Mouse (Mus musculus) ES-Bruce4 (cell line): ENCODE measurements around the gene Zdhhc5. TPM values are rescaled to one million over a fixed set of nuclear protein-coding genes. Genes with fewer than 3 reads are reported as not detected.

Experiments
- H3K27ac ChIP-seq: 2 replicates; pipeline ENCODE4 v1.5.1; 2012; ENCODE audit warnings: low read length, inconsistent platforms; ENCODE audit not compliant: insufficient read depth
- H3K27me3 ChIP-seq: 2 replicates; pipeline ENCODE4 v1.6.1; 2012; ENCODE audit warnings: mild to moderate bottlenecking, low read length, inconsistent platforms; ENCODE audit not compliant: control insufficient read depth, poor library complexity, insufficient read depth, severe bottlenecking
- H3K36me3 ChIP-seq: 2 replicates; pipeline ENCODE4 v1.6.1; 2012; ENCODE audit warnings: inconsistent platforms, mild to moderate bottlenecking, low read length, moderate library complexity; ENCODE audit not compliant: control insufficient read depth, poor library complexity, insufficient read depth, severe bottlenecking
- H3K4me1 ChIP-seq: one replicate; pipeline ENCODE4 v1.8.1; 2011; ENCODE audit warnings: low read length; ENCODE audit not compliant: control insufficient read depth, insufficient read depth
- H3K4me3 ChIP-seq: 2 replicates; pipeline ENCODE4 v1.5.1; 2011; ENCODE audit warnings: low read depth, mild to moderate bottlenecking, low read length
- H3K9ac ChIP-seq: 2 replicates; pipeline ENCODE4 v1.6.1; 2012; ENCODE audit warnings: low read depth, mild to moderate bottlenecking, inconsistent platforms; ENCODE audit not compliant: poor library complexity, severe bottlenecking
- H3K9me3 ChIP-seq: replicated peaks from 2 replicates; pipeline ENCODE4 v1.6.1; 2012; ENCODE audit warnings: mild to moderate bottlenecking, low read length, inconsistent platforms; ENCODE audit not compliant: control insufficient read depth, poor library complexity, insufficient read depth, severe bottlenecking
- CTCF ChIP-seq: IDR thresholded peaks from one replicate; pipeline ENCODE4 v1.8.1; 2011; ENCODE audit warnings: low read depth, low read length
- EP300 ChIP-seq: IDR thresholded peaks from 2 replicates; pipeline ENCODE4 v1.6.1; 2011; ENCODE audit warnings: low read depth, low read length; ENCODE audit not compliant: insufficient read depth
- POLR2A ChIP-seq: IDR thresholded peaks from one replicate; pipeline ENCODE4 v1.8.1; 2011; ENCODE audit warnings: low read length; ENCODE audit not compliant: insufficient read depth
- polyA plus RNA-seq: library from polyadenylated mRNA; stranded (reverse); fragments of >200 nt; gene quantifications from 2 replicates; pipeline ENCODE4 v1.2.4, GENCODE M21; 2011; ENCODE audit warnings: low read depth; ENCODE audit not compliant: missing spikeins, insufficient read depth, insufficient read length

The Zdhhc5 gene
- polyA plus RNA-seq, 1 experiment, result 42.4 TPM

GRCm38 (mm10) chr2:84742451-84743283 lies 27.7 kb upstream of the Zdhhc5 start:
- TF ChIP-seq POLR2A, result peak; percentile 24
- TF ChIP-seq CTCF, result no peak
- TF ChIP-seq EP300, result peak; percentile 91
- no peaks in the 10 kb centered on the region for H3K27me3 ChIP-seq
- H3K4me1 ChIP-seq, result no peaks in the 10 kb centered on the region
- H3K27ac ChIP-seq, result peak overlapping the region; percentile 91
- no peaks in the 10 kb centered on the region for H3K9me3 ChIP-seq
- peak overlapping the region; percentile 94 for H3K9ac ChIP-seq
- H3K4me3 ChIP-seq, result peak overlapping the region; percentile 86
- peaks cover 4% of the 10 kb centered on the region for H3K36me3 ChIP-seq

DNA sequence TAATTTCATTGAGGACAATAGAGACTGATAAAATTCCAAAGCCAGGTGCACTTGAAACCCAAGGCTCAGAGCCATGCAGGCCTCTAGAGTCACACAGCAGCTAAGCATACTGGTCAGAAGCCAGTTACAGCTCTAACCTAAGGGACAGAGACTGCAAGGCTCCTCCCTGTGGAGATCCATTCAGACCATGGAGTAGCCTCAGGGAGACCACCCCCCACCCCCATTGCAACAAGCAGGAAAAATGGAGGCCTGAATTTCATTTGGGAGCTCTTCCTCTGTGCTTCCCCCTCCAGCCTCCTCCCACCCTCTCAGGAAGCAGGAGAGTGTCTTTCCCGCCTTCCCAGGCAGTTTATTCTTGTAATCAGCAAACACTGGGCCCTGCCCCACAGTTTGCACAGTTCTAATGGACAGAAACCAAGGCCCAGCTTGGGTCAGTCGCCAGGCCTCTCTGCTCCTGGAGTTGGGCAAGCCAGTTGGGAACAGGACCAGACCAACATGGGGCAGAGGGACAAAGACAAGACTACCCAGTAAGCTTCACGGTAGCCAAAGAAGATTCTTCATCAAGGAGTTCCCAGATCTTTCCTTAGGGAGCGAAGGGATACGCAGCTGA lies 27.0 kb upstream of the Zdhhc5 start:
- TF ChIP-seq CTCF (no peak), POLR2A (no peak), EP300 (0 out of 2 replicates have a peak, but pooled peaks have one; percentile 27)
- H3K9me3 ChIP-seq, result no peaks in the 10 kb centered on the region
- H3K4me3 ChIP-seq, result peak overlapping the region; percentile 86
- H3K27me3 ChIP-seq, result no peaks in the 10 kb centered on the region
- H3K36me3 ChIP-seq, result peaks cover 4% of the 10 kb centered on the region
- H3K4me1 ChIP-seq, result no peaks in the 10 kb centered on the region
- peak overlapping the region; percentile 91 for H3K27ac ChIP-seq
- H3K9ac ChIP-seq, result peak overlapping the region; percentile 94

GRCm38 (mm10) chr2:84740608-84741333 lies 25.8 kb upstream of the Zdhhc5 start:
- H3K27me3 ChIP-seq, result no peaks in the 10 kb centered on the region
- H3K27ac ChIP-seq, result peak overlapping the region; percentile 91
- H3K9ac ChIP-seq, result peak overlapping the region; percentile 94
- TF ChIP-seq CTCF (no peak), EP300 (no peak), POLR2A (no peak)
- peak overlapping the region; percentile 64 for H3K4me3 ChIP-seq
- peaks cover 4% of the 10 kb centered on the region for H3K36me3 ChIP-seq
- H3K4me1 ChIP-seq, result no peaks in the 10 kb centered on the region
- H3K9me3 ChIP-seq, result no peaks in the 10 kb centered on the region

DNA sequence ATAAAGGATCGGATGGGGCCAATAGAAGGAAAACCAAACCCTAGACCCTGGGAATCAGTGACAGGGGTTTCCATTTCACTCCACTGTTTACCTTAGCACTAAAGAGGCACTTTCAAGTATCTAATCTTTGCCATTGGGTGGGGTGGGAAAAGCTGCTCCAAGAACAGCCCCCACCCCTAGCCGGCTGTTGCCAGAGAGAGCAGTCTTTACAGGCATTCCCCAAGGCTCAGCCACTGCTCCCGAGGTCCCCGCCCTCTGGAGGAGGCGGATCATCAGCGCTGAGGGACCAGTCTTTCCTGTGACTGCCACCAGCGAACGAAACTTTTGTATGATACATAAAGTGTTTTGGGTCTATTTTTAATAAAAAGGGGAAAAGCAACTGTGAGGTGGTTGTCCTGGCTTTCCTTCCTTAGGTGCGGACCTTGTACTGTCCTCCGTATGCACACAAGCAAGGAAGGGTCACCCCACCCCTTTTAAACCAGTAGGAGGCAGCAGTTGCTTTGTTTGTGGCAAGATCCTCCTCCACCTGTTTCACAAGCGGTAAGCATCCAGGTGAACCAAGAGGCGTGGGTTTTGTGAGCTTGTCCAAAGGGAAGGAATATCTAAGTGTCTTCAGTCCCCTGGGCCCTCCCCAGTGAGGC lies 23.4 kb upstream of the Zdhhc5 start:
- Histone ChIP-seq H3K36me3 (peaks cover 4% of the 10 kb centered on the region), H3K4me3 (no peak overlapping the region), H3K9me3 (no peaks in the 10 kb centered on the region), H3K9ac (peak overlapping the region; percentile 8; the same call in 1 of the 2 replicates), H3K27ac (peak overlapping the region; percentile 91), H3K27me3 (no peaks in the 10 kb centered on the region), H3K4me1 (no peaks in the 10 kb centered on the region)
- TF ChIP-seq EP300 (0 out of 2 replicates have a peak, but pooled peaks have one; percentile 54), POLR2A (no peak), CTCF (peak; percentile 48)

DNA sequence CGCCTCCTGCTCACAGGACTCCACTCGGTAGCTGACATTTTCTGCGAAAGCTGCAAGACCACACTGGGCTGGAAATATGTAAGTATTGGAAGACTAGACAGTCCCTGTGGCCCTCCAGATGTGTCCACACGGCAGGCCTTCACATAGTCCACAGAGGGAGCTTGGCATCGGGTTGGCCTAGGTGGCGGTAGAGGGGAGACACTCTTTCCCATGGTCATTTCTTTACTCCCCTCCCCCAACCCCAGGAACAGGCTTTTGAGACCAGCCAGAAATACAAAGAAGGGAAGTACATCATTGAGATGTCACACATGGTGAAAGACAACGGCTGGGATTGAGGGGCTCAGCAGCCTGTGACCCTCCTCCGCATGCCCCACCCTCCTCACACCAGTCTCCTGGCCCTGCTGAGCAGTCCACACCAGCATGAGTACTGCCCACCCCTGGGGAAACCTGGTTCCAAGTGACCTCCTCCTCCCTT lies 22.5 kb upstream of the Zdhhc5 start:
- peaks cover 4% of the 10 kb centered on the region for H3K36me3 ChIP-seq
- H3K4me1 ChIP-seq, result no peaks in the 10 kb centered on the region
- H3K27me3 ChIP-seq, result no peaks in the 10 kb centered on the region
- no peaks in the 10 kb centered on the region for H3K9me3 ChIP-seq
- no peak overlapping the region for H3K27ac ChIP-seq
- peak overlapping the region; percentile 8; the same call in 1 of the 2 replicates for H3K9ac ChIP-seq
- no peak overlapping the region for H3K4me3 ChIP-seq
- TF ChIP-seq EP300 (no peak), CTCF (peak; percentile 26)
